Mouse (Mus musculus): ENCODE measurements at regions not wholly inside any gene's neighbourhood (a gene's known extent, or its start where the extent isn't known, plus 50 kb on each side); places are given as distances from the start of the nearest gene placed in this dataset.
"Not testable (repeated sequence)": the region's sequence is repeated elsewhere in the genome, so short reads cannot be mapped to it uniquely, and the experiment has no call there.

- no peak overlapping the region for H3K9ac ChIP-seq
- WGBS, result 76% methylated on average over 1 of the region's 1 CpGs
- no peak for ATAC-seq
- no peak overlapping the region for H3K4me3 ChIP-seq
- no peak overlapping the region for H3K4me2 ChIP-seq
- no peaks in the 10 kb centered on the region for H3K27me3 ChIP-seq
- H3K36me3 ChIP-seq (ENCODE audit: poor library complexity, severe bottlenecking), result no peaks in the 10 kb centered on the region
- H3K4me1 ChIP-seq, result no peaks in the 10 kb centered on the region
- no peak overlapping the region for H3K27ac ChIP-seq
- no peaks in the 10 kb centered on the region for H3K9me3 ChIP-seq (replicated peaks)
Measured at GRCm38 (mm10) chr11:13170449-13170848, 705.7 kb upstream of the Cobl start.

GRCm38 (mm10) chr11:13151901-13152300 lies 687.1 kb upstream of the Cobl start:
- Histone ChIP-seq H3K9me3 (replicated peaks) (no peaks in the 10 kb centered on the region), H3K27ac (no peak overlapping the region), H3K4me3 (no peak overlapping the region), H3K9ac (no peak overlapping the region), H3K27me3 (no peaks in the 10 kb centered on the region), H3K4me1 (no peaks in the 10 kb centered on the region), H3K4me2 (no peak overlapping the region), H3K36me3 (ENCODE audit: poor library complexity, severe bottlenecking) (no peaks in the 10 kb centered on the region)
- ATAC-seq, result peak; percentile 59
- WGBS, result 58% methylated on average over 4 of the region's 4 CpGs

- WGBS, result 88% methylated on average over 4 of the region's 4 CpGs
- not testable (repeated sequence) for H3K27ac ChIP-seq; H3K36me3 ChIP-seq (ENCODE audit: poor library complexity, severe bottlenecking); H3K4me2 ChIP-seq; ATAC-seq; H3K4me3 ChIP-seq; H3K9me3 ChIP-seq (replicated peaks); H3K9ac ChIP-seq; H3K27me3 ChIP-seq; H3K4me1 ChIP-seq
Measured at GRCm38 (mm10) chr11:13142721-13143120, 678.0 kb upstream of the Cobl start.

GRCm38 (mm10) chr11:13126808-13127207 lies 662.0 kb upstream of the Cobl start:
- no peaks in the 10 kb centered on the region for H3K27me3 ChIP-seq
- 20% methylated on average over 2 of the region's 2 CpGs for WGBS
- peaks cover 7% of the 10 kb centered on the region; the same call in 1 of the 2 replicates for H3K4me1 ChIP-seq
- H3K9me3 ChIP-seq (replicated peaks), result no peaks in the 10 kb centered on the region
- ATAC-seq, result peak; percentile 72; the same call in 1 of the 2 replicates
- H3K9ac ChIP-seq, result no peak overlapping the region
- no peak overlapping the region for H3K27ac ChIP-seq
- H3K4me3 ChIP-seq, result no peak overlapping the region
- H3K36me3 ChIP-seq (ENCODE audit: poor library complexity, severe bottlenecking), result no peaks in the 10 kb centered on the region
- no peak overlapping the region for H3K4me2 ChIP-seq

GRCm38 (mm10) chr11:13112486-13112885 lies 647.7 kb upstream of the Cobl start:
- Histone ChIP-seq H3K4me3 (no peak overlapping the region), H3K27me3 (no peaks in the 10 kb centered on the region), H3K9me3 (replicated peaks) (no peaks in the 10 kb centered on the region), H3K27ac (no peak overlapping the region), H3K4me2 (no peak overlapping the region), H3K4me1 (no peaks in the 10 kb centered on the region), H3K36me3 (ENCODE audit: poor library complexity, severe bottlenecking) (no peaks in the 10 kb centered on the region), H3K9ac (no peak overlapping the region)
- ATAC-seq, result 0 out of 2 replicates have a peak, but pooled peaks have one; percentile 16

All from forebrain, embryonic 13.5 days (tissue).